9 mouse cellular contexts compared by ENCODE assay signal in genomic region chrX:102219126-102219525, GRCm38 (mm10). TPM values are rescaled to one million over a fixed set of nuclear protein-coding genes. Genes with fewer than 3 reads are reported as not detected.
DNase-seq lines count a peak whose midpoint lies in the region; ATAC-seq and TF ChIP-seq lines count a peak whose summit lies in the region.
"Had no signal": no experiment of that assay in that cellular context is flagged by ENCODE, and none has a peak within 500 bp of the region (broad histone marks: within the 10 kb centered on the region; RNA-seq: fewer than 3 reads in every experiment).

No protein-coding gene starts in this region.

- ATAC-seq in liver, embryonic 13.5 days (ENCODE audit: low read depth) = no peak
- ATAC-seq in intestine, embryonic 15.5 days = no peak

- H3K27ac ChIP-seq in layer of hippocampus, adult 2 months = no peak overlapping the region
- no peak overlapping the region for H3K27ac ChIP-seq in liver, embryonic 13.5 days
- no peak overlapping the region for H3K27ac ChIP-seq in intestine, embryonic 15.5 days
- H3K27ac ChIP-seq: heart, embryonic 15.5 days had no signal

- H3K27me3 ChIP-seq in liver, embryonic 13.5 days = no peaks in the 10 kb centered on the region
- no peaks in the 10 kb centered on the region for H3K27me3 ChIP-seq in intestine, embryonic 15.5 days (replicated peaks)
- H3K27me3 ChIP-seq: heart, embryonic 15.5 days had no signal

- 16% methylated on average over 1 of the region's 1 CpGs for WGBS in liver, embryonic 13.5 days (ENCODE audit: insufficient replicate concordance)
- WGBS in intestine, embryonic 15.5 days = 25% methylated on average over 1 of the region's 1 CpGs

- no peak overlapping the region for H3K4me2 ChIP-seq in liver, embryonic 13.5 days
- H3K4me2 ChIP-seq in intestine, embryonic 15.5 days (replicated peaks) = no peak overlapping the region
- H3K4me2 ChIP-seq: heart, embryonic 15.5 days had no signal

- H3K9ac ChIP-seq in liver, embryonic 13.5 days = no peak overlapping the region
- H3K9ac ChIP-seq in intestine, embryonic 15.5 days = no peak overlapping the region
- H3K9ac ChIP-seq: heart, embryonic 15.5 days had no signal

- peak; percentile 79 for TF ChIP-seq CTCF in layer of hippocampus, adult 2 months (conservative IDR thresholded peaks at IDR 0.05)

- peak in 1 of 2 experiments; percentile 10 for DNase-seq in layer of hippocampus, adult 2 months (ENCODE audit: low spot score in 2 of 2)
- DNase-seq in layer of hippocampus, adult 9-11 months = no peak
- peak; percentile 14 for DNase-seq in MN1 (ENCODE audit: low spot score)
- peak; percentile 41 for DNase-seq in brain, adult 2 months (ENCODE audit: low read depth, low spot score)
- peak; percentile 4 to 8 for DNase-seq in gastrocnemius, adult 8-10 months (ENCODE audit: low spot score in 2 of 2)
- DNase-seq in liver, embryonic 13.5 days = peak; percentile 9
- peak; percentile 2 for DNase-seq in skeletal muscle tissue, adult 2 months (ENCODE audit: low read depth, low spot score)

- no peak overlapping the region for H3K4me3 ChIP-seq in layer of hippocampus, adult 2 months
- H3K4me3 ChIP-seq in liver, embryonic 13.5 days (replicated peaks) = no peak overlapping the region
- no peak overlapping the region for H3K4me3 ChIP-seq in intestine, embryonic 15.5 days (replicated peaks)
- H3K4me3 ChIP-seq: heart, embryonic 15.5 days had no signal

- H3K9me3 ChIP-seq in liver, embryonic 13.5 days (replicated peaks) = no peaks in the 10 kb centered on the region
- H3K9me3 ChIP-seq in intestine, embryonic 15.5 days = no peaks in the 10 kb centered on the region
- H3K9me3 ChIP-seq: heart, embryonic 15.5 days had no signal

- no peaks in the 10 kb centered on the region for H3K36me3 ChIP-seq in liver, embryonic 13.5 days
- no peaks in the 10 kb centered on the region for H3K36me3 ChIP-seq in intestine, embryonic 15.5 days
- H3K36me3 ChIP-seq: heart, embryonic 15.5 days had no signal

- H3K4me1 ChIP-seq in liver, embryonic 13.5 days (replicated peaks) = no peaks in the 10 kb centered on the region
- no peaks in the 10 kb centered on the region for H3K4me1 ChIP-seq in intestine, embryonic 15.5 days (replicated peaks)
- H3K4me1 ChIP-seq: heart, embryonic 15.5 days had no signal

RNA-seq across cellular contexts. Expression of gene Rps4x, which starts 29.9 kb away (rescaled TPM):
- total RNA-seq in layer of hippocampus, adult 2 months (2021) = 100 to 1,000 TPM; 416 to 499 TPM
- 100 to 1,000 TPM; 493 to 583 (median 542) TPM for total RNA-seq in gastrocnemius, adult 8-10 months (2022)
- polyA plus RNA-seq in liver, embryonic 13.5 days (2015; fragmentation: Nextera tagmentation; extraction: Ambion mirVana) = 623 and 645 TPM in 2 replicates
- polyA plus RNA-seq in intestine, embryonic 15.5 days (2015; fragmentation: Nextera tagmentation; extraction: Ambion mirVana) = 764 and 787 TPM in 2 replicates

RNA-seq across cellular contexts. Expression of gene Cited1, which starts 32.9 kb away (rescaled TPM):
- 1 to 10 TPM in 1 of 2 experiments, under 1 TPM in 1; 0.72 to 1.2 TPM for total RNA-seq in layer of hippocampus, adult 2 months (2021)
- 1 to 10 TPM in 1 of 4 experiments, under 1 TPM in 2, not detected in 1; 0.46 to 1.5 (median 0.85) TPM for total RNA-seq in gastrocnemius, adult 8-10 months (2022)
- 71.0 and 73.5 TPM in 2 replicates for polyA plus RNA-seq in liver, embryonic 13.5 days (2015; fragmentation: Nextera tagmentation; extraction: Ambion mirVana)
- 7.1 and 7.4 TPM in 2 replicates for polyA plus RNA-seq in intestine, embryonic 15.5 days (2015; fragmentation: Nextera tagmentation; extraction: Ambion mirVana)
